Mouse (Mus musculus) C2C12 (cell line): ENCODE data around the gene Slc34a1. TPM values are rescaled to one million over a fixed set of nuclear protein-coding genes. Genes with fewer than 3 reads are reported as not detected.

Experiments used
- H3K27me3 ChIP-seq: one replicate; pipeline ENCODE4 v1.6.1; 2011; ENCODE audit not compliant: control insufficient read depth, insufficient read depth, insufficient read length
- H3K36me3 ChIP-seq: one replicate; pipeline ENCODE4 v1.6.1; 2011; ENCODE audit not compliant: control insufficient read depth, insufficient read depth
- H3K4me3 ChIP-seq: one replicate; pipeline ENCODE4 v1.5.1; 2011; ENCODE audit warnings: mild to moderate bottlenecking, control low read depth; ENCODE audit not compliant: poor library complexity, insufficient read depth, severe bottlenecking
- H3K79me2 ChIP-seq: one replicate; pipeline ENCODE4 v1.6.1; 2011; ENCODE audit not compliant: control insufficient read depth, insufficient read depth
- H3K79me3 ChIP-seq: one replicate; pipeline ENCODE4 v1.6.1; 2011; ENCODE audit warnings: low read depth, control low read depth
- H3ac ChIP-seq: one replicate; pipeline ENCODE3; 2011; ENCODE audit warnings: low read depth; ENCODE audit not compliant: control insufficient read depth, insufficient read length
- CEBPB ChIP-seq: IDR thresholded peaks from one replicate; pipeline ENCODE4 v1.6.1; 2011; ENCODE audit warnings: low read depth, mild to moderate bottlenecking, control low read depth, moderate library complexity
- CTCF ChIP-seq: IDR thresholded peaks from one replicate; pipeline ENCODE4 v1.5.1; 2011; ENCODE audit not compliant: control insufficient read depth, insufficient read depth, insufficient read length
- FOSL1 ChIP-seq: IDR thresholded peaks from one replicate; pipeline ENCODE4 v1.8.0; 2011; ENCODE audit warnings: mild to moderate bottlenecking, low read length; ENCODE audit not compliant: poor library complexity, insufficient read depth, severe bottlenecking
- MAX ChIP-seq: IDR thresholded peaks from one replicate; pipeline ENCODE4 v1.6.1; 2011; ENCODE audit warnings: mild to moderate bottlenecking, control low read depth
- MYOD1 ChIP-seq: IDR thresholded peaks from one replicate; pipeline ENCODE4 v1.6.1; 2011; ENCODE audit warnings: low read depth; ENCODE audit not compliant: control insufficient read depth, insufficient read length
- MYOG ChIP-seq: IDR thresholded peaks from one replicate; pipeline ENCODE4 v1.6.1; 2011; ENCODE audit not compliant: control insufficient read depth, insufficient read length; ENCODE audit errors: extremely low read depth
- USF1 ChIP-seq: IDR thresholded peaks from one replicate; pipeline ENCODE4 v1.6.1; 2011; ENCODE audit warnings: low read depth, mild to moderate bottlenecking, control low read depth, moderate library complexity
- microRNA-seq: library from miRNA; unstranded; fragments of <30 nt; microRNA quantifications from one replicate; pipeline ENCODE4, GENCODE M21; 2019; ENCODE audit warnings: borderline microRNAs expressed
- polyA plus RNA-seq: library from polyadenylated mRNA; unstranded; fragments of >200 nt; fragmentation: generic; extraction: Trizol; gene quantifications from one replicate; pipeline ENCODE4 v1.2.1, GENCODE M21; 2012; ENCODE audit warnings: missing spikeins

Slc34a1 gene
- polyA plus RNA-seq, 1 experiment: not detected

DNA sequence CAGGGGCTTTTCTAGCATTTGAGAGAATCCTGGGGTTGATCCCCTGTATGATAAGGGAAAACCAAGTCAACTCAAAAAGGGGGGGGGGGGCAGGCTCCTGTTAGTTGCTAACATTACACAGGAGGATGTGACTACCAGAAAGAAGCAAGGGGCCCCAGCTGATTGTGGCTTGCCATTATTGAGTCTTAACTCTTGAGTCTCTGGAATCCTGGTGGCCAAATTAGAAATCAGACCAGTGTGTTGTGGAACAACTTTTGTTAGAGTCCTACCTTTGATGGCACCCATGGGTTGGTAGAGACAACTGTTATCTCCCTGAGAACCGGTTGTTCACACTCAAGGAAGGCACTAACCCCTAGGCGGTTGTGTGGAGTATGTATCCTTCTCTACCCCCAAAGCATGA, 65.0 kb downstream of the Slc34a1 start:
- TF ChIP-seq CTCF (no peak), CEBPB (no peak), MYOD1 (no peak), FOSL1 (no peak), USF1 (no peak), MYOG (no peak), MAX (no peak)
- H3K4me3 ChIP-seq: no peak overlapping the region
- peaks cover 30% of the 10 kb centered on the region for H3K36me3 ChIP-seq
- no peaks in the 10 kb centered on the region for H3K27me3 ChIP-seq
- no peak overlapping the region for H3ac ChIP-seq
- no peaks in the 10 kb centered on the region for H3K79me3 ChIP-seq
- no peaks in the 10 kb centered on the region for H3K79me2 ChIP-seq

DNA sequence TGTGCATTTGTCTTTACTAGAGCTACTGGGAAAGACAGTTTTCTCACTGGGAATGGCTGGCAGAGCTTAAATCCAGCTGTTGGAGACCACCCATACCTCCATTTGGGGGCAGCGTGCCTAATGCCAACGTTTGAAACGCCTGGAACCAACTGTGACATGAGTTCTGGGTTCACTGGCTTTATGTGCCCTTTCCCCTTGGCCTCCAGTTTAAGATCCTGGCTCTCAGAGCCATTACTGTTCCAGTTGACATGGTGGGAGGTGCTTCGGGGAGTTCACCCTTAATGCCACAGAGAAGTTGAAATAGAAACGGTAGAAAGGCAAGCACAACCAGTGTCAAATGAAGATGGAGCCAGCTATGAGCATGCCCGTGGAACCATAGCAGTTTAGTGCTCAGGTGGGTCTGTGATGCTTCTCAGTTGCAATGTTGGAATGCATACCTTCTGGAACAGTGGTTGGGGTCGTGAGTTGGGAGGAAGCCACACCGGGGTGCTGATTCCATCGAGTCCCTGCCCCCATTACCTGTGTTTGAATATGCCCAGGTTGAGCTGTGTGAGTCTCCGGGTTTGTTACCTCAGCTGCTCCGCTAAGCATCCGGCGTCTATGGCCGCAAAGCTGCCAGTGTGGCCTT, 65.5 kb downstream of the Slc34a1 start:
- Histone ChIP-seq H3K27me3 (no peaks in the 10 kb centered on the region), H3K79me2 (no peaks in the 10 kb centered on the region), H3K36me3 (peaks cover 24% of the 10 kb centered on the region), H3ac (no peak overlapping the region), H3K79me3 (no peaks in the 10 kb centered on the region), H3K4me3 (no peak overlapping the region)
- TF ChIP-seq CTCF: no peak

DNA sequence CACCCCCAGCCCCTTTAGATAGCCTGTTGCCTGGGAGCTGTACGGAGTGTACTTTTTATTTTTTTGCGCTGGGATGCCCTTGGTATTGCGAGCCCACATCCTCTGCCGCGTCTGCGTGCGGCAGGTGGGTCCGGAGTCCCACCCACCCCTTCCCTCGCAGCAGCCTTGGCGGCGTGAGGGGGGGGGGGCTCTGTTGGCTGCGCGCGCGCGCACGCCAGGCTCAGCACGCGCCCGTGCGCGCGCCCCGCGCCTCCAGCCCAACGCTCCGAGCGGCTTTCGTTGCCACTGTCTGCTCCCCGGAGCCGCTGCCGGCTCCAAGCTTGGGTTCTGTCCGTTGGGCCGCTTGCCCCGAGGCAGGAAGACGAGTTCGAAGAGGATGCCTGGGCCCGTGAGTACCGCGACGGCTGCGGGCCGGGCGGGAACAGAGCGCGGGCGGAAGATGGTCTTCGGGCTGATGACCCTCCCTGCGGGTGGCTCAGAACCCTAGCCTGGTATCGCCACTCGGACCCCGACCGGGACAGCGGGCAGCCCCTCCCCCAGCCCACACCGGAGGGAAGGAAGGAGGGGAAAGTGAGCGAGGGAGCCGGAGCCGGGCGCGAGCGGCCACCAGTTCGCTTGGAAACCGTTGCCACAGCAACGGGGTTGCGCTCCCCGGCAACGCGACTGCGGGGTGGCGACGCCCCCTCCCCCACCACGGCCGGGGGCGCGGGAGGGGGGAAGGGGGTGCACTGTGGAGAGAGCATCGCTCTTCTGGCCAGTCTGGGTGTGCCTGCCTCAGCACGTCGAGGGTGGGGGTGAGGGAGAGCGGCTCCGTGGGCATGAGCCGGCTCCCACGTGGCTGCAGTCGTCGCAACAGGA, 66.3 kb downstream of the Slc34a1 start, which contains the start of gene Prr7:
Gene Prr7, plus strand, starts transcription at position 241 of the 858 bp plus-strand sequence.
- no peak for TF ChIP-seq MAX
- TF ChIP-seq CEBPB: no peak
- TF ChIP-seq CTCF: no peak
- no peak for TF ChIP-seq USF1
- TF ChIP-seq MYOD1: no peak
- no peak for TF ChIP-seq FOSL1
- TF ChIP-seq MYOG: no peak

DNA sequence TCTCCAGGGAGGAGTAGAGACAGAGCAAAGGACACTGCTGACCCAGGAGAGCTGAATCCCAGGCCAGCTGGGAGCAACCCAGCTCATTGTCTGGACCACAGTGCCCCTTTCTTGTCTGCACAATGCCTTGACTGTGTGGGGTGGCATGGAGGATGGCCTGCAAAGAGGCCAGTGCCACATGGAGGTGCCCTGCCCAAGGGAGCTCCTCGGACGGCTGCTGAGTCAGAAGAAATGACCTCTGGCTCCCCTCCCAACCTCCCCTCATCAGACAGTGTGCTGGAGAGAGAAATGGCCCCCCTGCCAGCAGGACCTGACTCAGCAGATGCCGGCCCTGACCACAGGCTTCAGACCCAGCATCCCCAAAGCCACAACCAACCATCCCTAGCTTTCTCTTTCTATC, 67.2 kb downstream of the Slc34a1 start:
- H3K36me3 ChIP-seq: peaks cover 9% of the 10 kb centered on the region
- H3K79me3 ChIP-seq: no peaks in the 10 kb centered on the region
- no peak for TF ChIP-seq USF1
- peak; percentile 88 for TF ChIP-seq MAX
- peak; percentile 16 for TF ChIP-seq FOSL1
- no peaks in the 10 kb centered on the region for H3K27me3 ChIP-seq
- no peaks in the 10 kb centered on the region for H3K79me2 ChIP-seq
- no peak overlapping the region for H3K4me3 ChIP-seq
- no peak overlapping the region for H3ac ChIP-seq

More for the DNA sequence above, 66.3 kb downstream of the Slc34a1 start, which contains the start of gene Prr7:
- no peaks in the 10 kb centered on the region for H3K79me2 ChIP-seq
- H3K4me3 ChIP-seq: peak within 1 kb of the TSS; percentile 18
- no peaks in the 10 kb centered on the region for H3K27me3 ChIP-seq
- peaks cover 17% of the 10 kb centered on the region for H3K36me3 ChIP-seq
- peak within 1 kb of the TSS; percentile 79 for H3ac ChIP-seq
- H3K79me3 ChIP-seq: no peaks in the 10 kb centered on the region

Small RNA genes within 50 kb of the gene (microRNA-seq; reads per million reads assigned to microRNA genes)
- 1.00 reads per million, percentile 22 among the genes with 10 or more reads in this experiment for gene Mir6943

Other genes with a start within 250 kb of the Slc34a1 start
- gene Fgfr4, start 245.5 kb upstream of the Slc34a1 start, polyA plus RNA-seq: 2.8 TPM
- 10.5 TPM for gene Nsd1, start 188.4 kb upstream of the Slc34a1 start, polyA plus RNA-seq
- 499 TPM for gene Prelid1, start 77.7 kb upstream of the Slc34a1 start, polyA plus RNA-seq
- 54.3 TPM for gene Rab24, start 76.2 kb upstream of the Slc34a1 start, polyA plus RNA-seq
- gene Mxd3, start 68.4 kb upstream of the Slc34a1 start, polyA plus RNA-seq: 49.8 TPM
- gene Lman2, start 35.4 kb upstream of the Slc34a1 start, polyA plus RNA-seq: 81.4 TPM
- gene Rgs14, start 28.5 kb upstream of the Slc34a1 start, polyA plus RNA-seq: 0.08 TPM
- gene Pfn3, start 17.0 kb downstream of the Slc34a1 start, polyA plus RNA-seq: not detected
- not detected for gene F12, start 28.6 kb downstream of the Slc34a1 start, polyA plus RNA-seq
- gene Grk6, start 46.9 kb downstream of the Slc34a1 start, polyA plus RNA-seq: 81.9 TPM
- 10.8 TPM for gene Prr7, start 66.1 kb downstream of the Slc34a1 start, polyA plus RNA-seq
- gene Dbn1, start 89.9 kb downstream of the Slc34a1 start, polyA plus RNA-seq: 87.7 TPM
- 344 TPM for gene Pdlim7, start 115.5 kb downstream of the Slc34a1 start, polyA plus RNA-seq
- 0.83 TPM for gene Dok3, start 131.1 kb downstream of the Slc34a1 start, polyA plus RNA-seq
- 65.4 TPM for gene Ddx41, start 138.5 kb downstream of the Slc34a1 start, polyA plus RNA-seq
- gene Fam193b, start 172.9 kb downstream of the Slc34a1 start, polyA plus RNA-seq: 15.9 TPM
- 191 TPM for gene Tmed9, start 175.5 kb downstream of the Slc34a1 start, polyA plus RNA-seq
- gene B4galt7, start 201.7 kb downstream of the Slc34a1 start, polyA plus RNA-seq: 16.1 TPM
- gene Caml, start 224.8 kb downstream of the Slc34a1 start, polyA plus RNA-seq: 32.1 TPM
- gene Ddx46, start 236.8 kb downstream of the Slc34a1 start, polyA plus RNA-seq: 15.2 TPM